Mouse (Mus musculus): ENCODE data around the gene Pgap1. TPM values are rescaled to one million over a fixed set of nuclear protein-coding genes. Genes with fewer than 3 reads are reported as not detected.

Gene Pgap1
- total RNA-seq, 2 experiments from 2014 or later: 3.8 to 4.8 TPM

Other genes with a start within 250 kb of the Pgap1 start
- gene Gtf3c3, start 118.7 kb downstream of the Pgap1 start, total RNA-seq (2021): 10 to 100 TPM in 1 of 2 experiments, 1 to 10 TPM in 1; 9.2 to 12.5 TPM

Measured in gastrocnemius, postnatal 14 days (tissue).